Mouse (Mus musculus): ENCODE results near the gene Vill.

- TF ChIP-seq CTCF (IDR thresholded peaks at IDR 0.05; ENCODE audit: low read depth, low read length) (no peak), EP300 (IDR thresholded peaks at IDR 0.05; ENCODE audit: insufficient read depth, low read depth, low read length) (no peak), POLR2A (IDR thresholded peaks at IDR 0.05; ENCODE audit: insufficient read depth, low read length) (no peak)
These were observed 4.2 kb upstream of the Vill start for GRCm38 (mm10) chr9:119048182-119048903.

Measured in ES-Bruce4 (cell line).